Mouse (Mus musculus) forebrain, embryonic 13.5 days (tissue): ENCODE data around the gene 1700034I23Rik. TPM values are rescaled to one million over a fixed set of nuclear protein-coding genes. Genes with fewer than 3 reads are reported as not detected.

Source experiments
- polyA plus RNA-seq: library from polyadenylated mRNA; unstranded; fragments of >200 nt; fragmentation: Nextera tagmentation; extraction: Ambion mirVana; gene quantifications from 2 replicates; pipeline ENCODE4 v1.2.1, GENCODE M21; 2015

Gene 1700034I23Rik
- polyA plus RNA-seq, 1 experiment from 2014 or later: 0.14 TPM

Other genes with a start within 250 kb of the 1700034I23Rik start
- gene Slc25a31, start 193.7 kb downstream of the 1700034I23Rik start, polyA plus RNA-seq: 0.15 TPM in 1 of 2 replicates, not detected in the other
- gene Hspa4l, start 158.0 kb downstream of the 1700034I23Rik start, polyA plus RNA-seq: 48.5 and 53.5 TPM in 2 replicates
- 46.8 and 48.7 TPM in 2 replicates for gene Plk4, start 102.5 kb downstream of the 1700034I23Rik start, polyA plus RNA-seq
- 17.5 and 17.7 TPM in 2 replicates for gene Mfsd8, start 55.7 kb downstream of the 1700034I23Rik start, polyA plus RNA-seq
- 9.5 and 12.1 TPM in 2 replicates for gene Abhd18, start 55.6 kb downstream of the 1700034I23Rik start, polyA plus RNA-seq
- gene Larp1b, start 47.3 kb upstream of the 1700034I23Rik start, polyA plus RNA-seq: 2.4 and 2.6 TPM in 2 replicates
- gene Pgrmc2, start 180.5 kb upstream of the 1700034I23Rik start, polyA plus RNA-seq: 26.0 and 27.0 TPM in 2 replicates